Mouse (Mus musculus): ENCODE results near the gene Macrod2. TPM values are rescaled to one million over a fixed set of nuclear protein-coding genes. Genes with fewer than 3 reads are reported as not detected.

Macrod2 gene
- total and polyA plus RNA-seq, 2 experiments from 2014 or later = 49.7 to 80.7 TPM

DNA sequence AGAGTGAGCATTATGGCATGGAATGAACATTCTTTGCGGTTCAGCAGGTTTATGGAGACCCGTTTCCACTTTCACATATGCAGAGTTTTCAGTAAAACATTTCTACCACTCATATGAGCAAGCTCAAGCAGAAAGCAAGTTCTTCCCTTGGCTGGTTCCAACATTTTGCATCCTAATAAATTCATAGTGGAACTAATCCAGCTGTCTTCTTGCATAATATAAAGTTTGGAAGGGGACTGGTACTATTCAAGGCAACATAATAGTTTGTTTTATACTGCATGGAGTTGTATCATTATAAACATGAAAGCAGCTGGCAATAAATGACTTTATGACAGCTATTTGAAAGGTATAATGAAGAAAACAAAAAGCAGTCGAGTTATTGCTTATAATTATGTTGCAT lies 1320.0 kb downstream of the Macrod2 start:
- Histone ChIP-seq H3K4me1 (ENCODE audit: insufficient read depth) (no peaks in the 10 kb centered on the region), H3K9ac (no peak overlapping the region), H3K27me3 (ENCODE audit: insufficient read depth, low read length) (no peaks in the 10 kb centered on the region), H3K4me3 (ENCODE audit: low read depth, low read length) (no peak overlapping the region), H3K36me3 (ENCODE audit: insufficient read depth) (no peaks in the 10 kb centered on the region), H3K27ac (ENCODE audit: low read depth, low read length) (no peak overlapping the region), H3K4me2 (ENCODE audit: low read depth) (no peak overlapping the region), H3K9me3 (ENCODE audit: low read length) (no peaks in the 10 kb centered on the region)
- DNase-seq (no peak), ATAC-seq (no peak)
- WGBS = 65% methylated on average over 3 of the region's 3 CpGs
- no peak for TF ChIP-seq CTCF (IDR thresholded peaks at IDR 0.05; ENCODE audit: low read depth)

DNA sequence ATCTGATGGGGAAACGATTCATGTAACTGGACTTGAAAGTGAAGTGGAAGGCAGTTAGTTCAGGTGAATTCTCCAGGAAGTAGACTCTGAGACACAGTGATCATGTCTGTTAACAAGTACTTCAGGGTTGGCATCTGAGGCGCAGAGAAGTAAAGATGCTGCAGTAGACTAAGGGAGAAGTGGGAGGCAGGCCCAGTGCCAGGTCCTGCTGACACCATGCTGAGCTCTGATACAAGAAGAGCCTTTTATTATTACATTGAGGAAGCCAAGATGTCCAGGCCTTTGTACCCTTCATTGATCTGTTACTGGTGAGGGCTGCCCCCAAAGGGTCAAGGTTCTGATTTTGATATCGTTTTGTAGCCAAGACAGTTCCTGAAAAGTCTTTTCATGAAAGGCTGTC lies 1327.4 kb downstream of the Macrod2 start:
- no peaks in the 10 kb centered on the region for H3K4me1 ChIP-seq (ENCODE audit: insufficient read depth)
- H3K27ac ChIP-seq (ENCODE audit: low read depth, low read length) = no peak overlapping the region
- ATAC-seq (no peak), DNase-seq (no peak)
- no peak overlapping the region for H3K4me2 ChIP-seq (ENCODE audit: low read depth)
- TF ChIP-seq CTCF (IDR thresholded peaks at IDR 0.05; ENCODE audit: low read depth) = no peak
- WGBS = 84% methylated on average over 3 of the region's 3 CpGs
- no peaks in the 10 kb centered on the region for H3K36me3 ChIP-seq (ENCODE audit: insufficient read depth)
- no peak overlapping the region for H3K4me3 ChIP-seq (ENCODE audit: low read depth, low read length)
- H3K9me3 ChIP-seq (ENCODE audit: low read length) = no peaks in the 10 kb centered on the region
- H3K9ac ChIP-seq = no peak overlapping the region
- H3K27me3 ChIP-seq (ENCODE audit: insufficient read depth, low read length) = no peaks in the 10 kb centered on the region

GRCm38 (mm10) chr2:141728998-141729397 lies 1333.9 kb downstream of the Macrod2 start:
- no peak overlapping the region for H3K4me2 ChIP-seq (ENCODE audit: low read depth)
- H3K27me3 ChIP-seq (ENCODE audit: insufficient read depth, low read length) = no peaks in the 10 kb centered on the region
- no peak for DNase-seq
- H3K9me3 ChIP-seq (ENCODE audit: low read length) = no peaks in the 10 kb centered on the region
- H3K36me3 ChIP-seq (ENCODE audit: insufficient read depth) = no peaks in the 10 kb centered on the region
- no peak overlapping the region for H3K27ac ChIP-seq (ENCODE audit: low read depth, low read length)
- H3K9ac ChIP-seq = no peak overlapping the region
- H3K4me3 ChIP-seq (ENCODE audit: low read depth, low read length) = no peak overlapping the region
- no peak for TF ChIP-seq CTCF (IDR thresholded peaks at IDR 0.05; ENCODE audit: low read depth)
- ATAC-seq = no peak
- no peaks in the 10 kb centered on the region for H3K4me1 ChIP-seq (ENCODE audit: insufficient read depth)
- 57% methylated on average over 4 of the region's 4 CpGs for WGBS

DNA sequence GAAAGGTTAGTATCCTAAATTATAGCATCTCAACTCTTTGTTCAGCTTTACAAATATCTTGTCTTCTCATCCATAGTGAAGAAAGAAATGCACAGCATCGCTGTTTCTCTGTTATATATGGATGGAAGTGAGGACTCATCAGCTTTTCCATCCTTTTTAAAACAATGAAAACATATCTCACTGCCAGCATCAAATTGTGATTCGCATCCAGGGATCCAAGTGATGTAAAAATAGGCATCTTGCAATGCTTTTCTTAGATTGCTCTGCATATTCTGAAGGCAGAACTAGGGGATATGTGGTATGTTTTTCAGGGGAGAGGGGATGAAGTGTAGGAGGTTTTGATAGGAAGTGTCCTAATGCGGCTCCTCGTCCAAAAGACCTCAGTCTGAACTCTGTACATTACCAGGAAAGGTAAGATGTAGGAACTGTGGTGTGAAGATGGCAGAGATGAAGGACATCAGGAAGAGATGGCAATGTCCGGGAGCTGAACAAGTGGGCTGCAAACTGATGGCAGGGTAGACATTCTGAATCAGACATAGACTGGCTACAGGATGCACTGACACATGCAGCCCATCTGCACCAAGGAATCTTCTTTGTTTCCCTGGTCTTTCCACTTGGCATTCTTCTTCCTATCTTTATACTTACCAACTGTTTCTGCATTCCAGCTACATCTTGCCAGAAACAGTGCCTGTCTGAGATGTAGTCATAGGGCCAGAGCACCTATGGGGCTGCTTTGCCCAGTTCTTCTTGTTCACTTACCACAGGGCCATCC lies 1341.8 kb downstream of the Macrod2 start:
- peak; percentile 50 for ATAC-seq
- Histone ChIP-seq H3K36me3 (ENCODE audit: insufficient read depth) (no peaks in the 10 kb centered on the region), H3K9me3 (ENCODE audit: low read length) (no peaks in the 10 kb centered on the region), H3K9ac (no peak overlapping the region), H3K4me1 (ENCODE audit: insufficient read depth) (no peaks in the 10 kb centered on the region), H3K4me3 (ENCODE audit: low read depth, low read length) (no peak overlapping the region), H3K4me2 (ENCODE audit: low read depth) (no peak overlapping the region), H3K27ac (ENCODE audit: low read depth, low read length) (peak overlapping the region; percentile 42; the same call in 1 of the 2 replicates), H3K27me3 (ENCODE audit: insufficient read depth, low read length) (no peaks in the 10 kb centered on the region)
- peak; percentile 49 for DNase-seq
- 83% methylated on average over 5 of the region's 5 CpGs for WGBS
- TF ChIP-seq CTCF (IDR thresholded peaks at IDR 0.05; ENCODE audit: low read depth) = no peak

GRCm38 (mm10) chr2:141738702-141739101 lies 1343.6 kb downstream of the Macrod2 start:
- H3K4me2 ChIP-seq (ENCODE audit: low read depth) = no peak overlapping the region
- no peak for TF ChIP-seq CTCF (IDR thresholded peaks at IDR 0.05; ENCODE audit: low read depth)
- DNase-seq (no peak), ATAC-seq (no peak)
- no peaks in the 10 kb centered on the region for H3K27me3 ChIP-seq (ENCODE audit: insufficient read depth, low read length)
- no peak overlapping the region for H3K27ac ChIP-seq (ENCODE audit: low read depth, low read length)
- no peaks in the 10 kb centered on the region for H3K9me3 ChIP-seq (ENCODE audit: low read length)
- H3K9ac ChIP-seq = no peak overlapping the region
- WGBS = 61% methylated on average over 1 of the region's 1 CpGs
- no peak overlapping the region for H3K4me3 ChIP-seq (ENCODE audit: low read depth, low read length)
- no peaks in the 10 kb centered on the region for H3K36me3 ChIP-seq (ENCODE audit: insufficient read depth)
- H3K4me1 ChIP-seq (ENCODE audit: insufficient read depth) = no peaks in the 10 kb centered on the region

GRCm38 (mm10) chr2:141740318-141740717 lies 1345.2 kb downstream of the Macrod2 start:
- no peaks in the 10 kb centered on the region for H3K9me3 ChIP-seq (ENCODE audit: low read length)
- no peak overlapping the region for H3K4me2 ChIP-seq (ENCODE audit: low read depth)
- no peak overlapping the region for H3K9ac ChIP-seq
- ATAC-seq = peak; percentile 81
- peak; percentile 45 for DNase-seq
- H3K27ac ChIP-seq (ENCODE audit: low read depth, low read length) = no peak overlapping the region
- no peak overlapping the region for H3K4me3 ChIP-seq (ENCODE audit: low read depth, low read length)
- no peak for TF ChIP-seq CTCF (IDR thresholded peaks at IDR 0.05; ENCODE audit: low read depth)
- H3K27me3 ChIP-seq (ENCODE audit: insufficient read depth, low read length) = no peaks in the 10 kb centered on the region
- no peaks in the 10 kb centered on the region for H3K4me1 ChIP-seq (ENCODE audit: insufficient read depth)
- WGBS = 35% methylated on average over 5 of the region's 5 CpGs
- no peaks in the 10 kb centered on the region for H3K36me3 ChIP-seq (ENCODE audit: insufficient read depth)

- no peak overlapping the region for H3K27ac ChIP-seq (ENCODE audit: low read depth, low read length)
- ATAC-seq (no peak), DNase-seq (no peak)
- H3K27me3 ChIP-seq (ENCODE audit: insufficient read depth, low read length) = no peaks in the 10 kb centered on the region
- TF ChIP-seq CTCF (IDR thresholded peaks at IDR 0.05; ENCODE audit: low read depth) = no peak
- no peaks in the 10 kb centered on the region for H3K9me3 ChIP-seq (ENCODE audit: low read length)
- no peak overlapping the region for H3K4me3 ChIP-seq (ENCODE audit: low read depth, low read length)
- WGBS = 87% methylated on average over 4 of the region's 4 CpGs
- H3K4me1 ChIP-seq (ENCODE audit: insufficient read depth) = no peaks in the 10 kb centered on the region
- no peak overlapping the region for H3K4me2 ChIP-seq (ENCODE audit: low read depth)
- H3K9ac ChIP-seq = no peak overlapping the region
- H3K36me3 ChIP-seq (ENCODE audit: insufficient read depth) = no peaks in the 10 kb centered on the region
Measured at GRCm38 (mm10) chr2:141800236-141800635, 1405.1 kb downstream of the Macrod2 start.

All from forebrain, postnatal 0 days (tissue).